Mouse (Mus musculus) forebrain, embryonic 11.5 days (tissue): ENCODE measurements at regions not wholly inside any gene's neighbourhood (a gene's known extent, or its start where the extent isn't known, plus 50 kb on each side); places are given as distances from the start of the nearest gene placed in this dataset.

Experiments
- ATAC-seq: fragments of 200-750 bp; cut with Nextera tagmentation; replicated peaks from 2 replicates; pipeline ENCODE4 v1.8.0; 2017; ENCODE audit warnings: moderate TSS enrichment; ENCODE audit not compliant: low FRiP score
- DNase-seq: peaks from one replicate; pipeline ENCODE4 v3.0.0-alpha.2; 2017; ENCODE audit warnings: low spot score
- H3K27ac ChIP-seq: fragments of 300-500 bp; sonication (generic); 2 replicates; pipeline ENCODE4 v1.5.1; 2014; ENCODE audit warnings: low read depth, low read length
- H3K27me3 ChIP-seq: fragments of 300-500 bp; sonication (generic); 2 replicates; pipeline ENCODE4 v1.6.1; 2014; ENCODE audit warnings: mild to moderate bottlenecking, low read length, mixed read lengths; ENCODE audit not compliant: control insufficient read depth, insufficient read depth
- H3K36me3 ChIP-seq: fragments of 300-500 bp; sonication (generic); 2 replicates; pipeline ENCODE4 v1.6.1; 2014; ENCODE audit warnings: mild to moderate bottlenecking, low read length, moderate library complexity, mixed read lengths; ENCODE audit not compliant: control insufficient read depth, insufficient read depth
- H3K4me1 ChIP-seq: fragments of 300-500 bp; sonication (generic); replicated peaks from 2 replicates; pipeline ENCODE4 v1.6.1; 2014; ENCODE audit warnings: low read length, mixed read lengths; ENCODE audit not compliant: control insufficient read depth, insufficient read depth
- H3K4me2 ChIP-seq: fragments of 300-500 bp; sonication (generic); 2 replicates; pipeline ENCODE4 v1.6.1; 2014; ENCODE audit warnings: low read depth, mild to moderate bottlenecking, low read length, moderate library complexity, mixed read lengths; ENCODE audit not compliant: severe bottlenecking
- H3K4me3 ChIP-seq: fragments of 300-500 bp; sonication (generic); 2 replicates; pipeline ENCODE4 v1.5.1; 2014; ENCODE audit warnings: low read depth, low read length
- H3K9ac ChIP-seq: fragments of 300-500 bp; sonication (generic); 2 replicates; pipeline ENCODE4 v1.6.1; 2014; ENCODE audit warnings: low read length
- H3K9me3 ChIP-seq: fragments of 300-500 bp; sonication (generic); 2 replicates; pipeline ENCODE4 v1.6.1; 2016; ENCODE audit warnings: low read length, mixed read lengths; ENCODE audit not compliant: control insufficient read depth
- WGBS: fragments of 180-500 bp; shearing (Covaris S2); extraction: QIAGEN DNeasy Blood & Tissue Kit; methylation state at CpG from one replicate; pipeline ENCODE4 v1.1.7; 2014; 5-methylcytosine and 5-hydroxymethylcytosine counted together

DNA sequence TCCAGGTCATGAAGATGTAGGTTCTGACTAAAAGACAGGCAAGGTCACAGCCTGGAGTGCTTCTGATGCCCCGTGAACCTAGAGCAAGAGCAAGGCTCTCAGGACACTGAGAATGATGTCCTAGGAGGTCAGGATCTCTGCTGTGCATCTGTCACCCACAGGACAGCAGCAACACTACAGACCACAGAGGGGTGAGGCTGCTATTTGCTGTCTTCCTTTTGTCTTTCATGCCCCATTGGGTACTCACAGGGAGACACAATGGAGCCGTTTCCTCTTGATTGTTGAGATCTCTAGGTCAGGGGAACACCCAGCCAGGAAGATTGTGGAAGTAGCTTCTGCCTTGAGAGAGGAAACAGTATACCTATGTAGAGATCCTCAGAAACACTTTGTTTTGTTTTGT lies 339.9 kb downstream of the Mex3b start:
- ATAC-seq (no peak), DNase-seq (no peak)
- no peak overlapping the region for H3K9ac ChIP-seq
- no peak overlapping the region for H3K27ac ChIP-seq
- no peak overlapping the region for H3K4me3 ChIP-seq
- WGBS: 64% methylated on average over 2 of the region's 2 CpGs
- H3K9me3 ChIP-seq: no peaks in the 10 kb centered on the region
- H3K4me1 ChIP-seq: peaks cover 11% of the 10 kb centered on the region; the same call in 1 of the 2 replicates
- H3K27me3 ChIP-seq: no peaks in the 10 kb centered on the region
- H3K4me2 ChIP-seq: no peak overlapping the region
- no peaks in the 10 kb centered on the region for H3K36me3 ChIP-seq

DNA sequence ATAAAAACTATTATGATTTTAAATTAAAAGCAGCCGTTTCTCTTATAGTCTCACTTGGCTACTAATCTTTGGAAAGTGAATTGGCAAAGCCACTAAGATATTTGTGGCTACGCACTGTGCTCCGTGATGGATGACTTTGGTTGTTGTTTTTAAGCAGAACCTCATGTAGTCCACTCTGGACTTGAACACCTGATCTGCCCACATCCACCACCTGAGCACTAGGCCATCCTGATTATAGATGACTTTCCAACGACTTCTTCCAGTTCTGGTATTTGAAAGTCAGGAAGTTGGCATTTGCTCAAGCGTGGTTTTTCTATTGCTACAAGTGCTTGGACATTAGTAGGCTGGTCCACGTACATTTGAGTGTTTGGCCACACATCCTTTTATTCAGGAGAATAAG lies 344.5 kb downstream of the Mex3b start:
- H3K9me3 ChIP-seq: no peaks in the 10 kb centered on the region
- no peaks in the 10 kb centered on the region for H3K4me1 ChIP-seq
- DNase-seq (no peak), ATAC-seq (no peak)
- no peak overlapping the region for H3K4me2 ChIP-seq
- no peak overlapping the region for H3K9ac ChIP-seq
- no peak overlapping the region for H3K4me3 ChIP-seq
- H3K36me3 ChIP-seq: no peaks in the 10 kb centered on the region
- no peak overlapping the region for H3K27ac ChIP-seq
- H3K27me3 ChIP-seq: no peaks in the 10 kb centered on the region
- 88% methylated on average over 6 of the region's 6 CpGs for WGBS

DNA sequence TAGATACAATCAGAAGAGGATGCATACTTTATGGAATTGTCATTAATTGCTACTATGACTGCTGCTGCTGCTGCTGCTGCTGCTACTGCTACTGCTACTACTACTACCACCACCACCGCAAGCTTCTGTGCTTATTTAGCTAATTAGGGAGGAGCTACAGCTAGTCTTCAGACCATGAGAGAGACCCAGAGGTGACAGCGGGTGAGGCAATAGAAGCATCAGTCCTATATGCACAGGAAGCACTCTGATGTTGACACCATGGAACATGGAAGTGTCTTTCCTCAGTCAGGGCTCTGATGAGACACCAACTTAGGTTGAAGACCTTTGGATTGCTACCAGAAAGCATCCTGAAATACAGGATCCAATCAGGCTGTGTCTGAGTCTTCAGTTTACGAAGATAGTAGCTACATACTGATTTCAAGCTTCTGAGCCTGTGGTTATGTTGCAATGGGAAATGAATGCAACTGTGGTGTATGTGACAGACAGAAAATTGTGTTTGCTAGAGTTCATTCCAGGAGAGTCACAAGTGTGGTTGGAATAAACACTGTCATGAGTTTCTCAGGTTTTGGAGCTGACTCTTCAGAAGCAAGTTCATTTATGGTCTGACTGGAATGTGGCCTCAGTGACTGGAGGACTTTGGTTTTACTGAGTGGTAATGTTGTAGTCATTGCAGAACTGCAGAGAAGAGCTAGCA lies 355.0 kb downstream of the Mex3b start:
- Histone ChIP-seq H3K9me3 (no peaks in the 10 kb centered on the region), H3K9ac (no peak overlapping the region), H3K27ac (no peak overlapping the region), H3K27me3 (no peaks in the 10 kb centered on the region), H3K4me1 (no peaks in the 10 kb centered on the region), H3K36me3 (no peaks in the 10 kb centered on the region), H3K4me2 (no peak overlapping the region), H3K4me3 (no peak overlapping the region)
- 85% methylated on average over 3 of the region's 3 CpGs for WGBS
- no peak for ATAC-seq
- DNase-seq: no peak

DNA sequence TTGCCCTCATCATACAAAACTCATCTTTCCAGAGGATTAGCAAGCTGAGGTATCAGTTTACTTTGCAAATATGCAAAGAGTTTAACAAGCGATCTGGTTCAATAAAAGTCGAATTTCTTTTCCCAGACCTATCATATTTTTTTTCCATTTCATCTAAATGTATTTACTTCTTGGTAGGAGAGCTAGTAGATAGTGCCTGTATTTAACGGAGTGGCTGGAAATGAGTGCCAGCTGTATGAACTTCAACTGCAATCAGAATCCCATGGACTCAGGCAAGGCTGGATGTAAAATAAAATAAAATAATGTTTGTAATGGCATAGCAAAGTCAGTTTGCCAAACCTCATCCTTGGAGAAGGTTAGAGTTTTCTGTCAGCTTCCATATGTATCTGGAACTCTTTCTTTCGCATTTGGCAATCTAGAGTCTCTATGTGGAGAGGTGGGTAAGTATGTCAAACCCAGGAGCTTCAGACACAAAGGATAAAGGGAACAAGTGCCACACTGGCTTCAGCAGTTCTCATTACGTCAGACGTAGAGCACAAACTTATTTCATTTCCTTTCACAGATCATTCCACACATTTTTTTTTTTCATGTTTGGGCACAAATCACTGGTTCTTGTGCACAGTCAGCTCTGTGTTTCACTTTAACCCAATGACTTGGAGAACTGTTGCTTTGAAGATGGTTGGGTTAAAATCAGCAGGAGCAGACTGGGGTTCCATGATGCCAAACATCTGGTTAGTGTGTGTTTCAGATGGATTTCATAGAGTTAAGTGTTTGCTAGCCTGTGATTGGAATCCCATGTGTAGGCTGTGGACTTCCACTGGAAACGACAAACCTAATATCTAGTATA lies 357.2 kb upstream of the Tmc3 start:
- DNase-seq: no peak
- WGBS: 83% methylated on average over 7 of the region's 7 CpGs
- no peak overlapping the region for H3K9ac ChIP-seq
- no peaks in the 10 kb centered on the region for H3K36me3 ChIP-seq
- no peak overlapping the region for H3K4me3 ChIP-seq
- H3K27me3 ChIP-seq: no peaks in the 10 kb centered on the region
- no peaks in the 10 kb centered on the region for H3K4me1 ChIP-seq
- ATAC-seq: no peak
- no peak overlapping the region for H3K27ac ChIP-seq
- no peaks in the 10 kb centered on the region for H3K9me3 ChIP-seq
- no peak overlapping the region for H3K4me2 ChIP-seq

DNA sequence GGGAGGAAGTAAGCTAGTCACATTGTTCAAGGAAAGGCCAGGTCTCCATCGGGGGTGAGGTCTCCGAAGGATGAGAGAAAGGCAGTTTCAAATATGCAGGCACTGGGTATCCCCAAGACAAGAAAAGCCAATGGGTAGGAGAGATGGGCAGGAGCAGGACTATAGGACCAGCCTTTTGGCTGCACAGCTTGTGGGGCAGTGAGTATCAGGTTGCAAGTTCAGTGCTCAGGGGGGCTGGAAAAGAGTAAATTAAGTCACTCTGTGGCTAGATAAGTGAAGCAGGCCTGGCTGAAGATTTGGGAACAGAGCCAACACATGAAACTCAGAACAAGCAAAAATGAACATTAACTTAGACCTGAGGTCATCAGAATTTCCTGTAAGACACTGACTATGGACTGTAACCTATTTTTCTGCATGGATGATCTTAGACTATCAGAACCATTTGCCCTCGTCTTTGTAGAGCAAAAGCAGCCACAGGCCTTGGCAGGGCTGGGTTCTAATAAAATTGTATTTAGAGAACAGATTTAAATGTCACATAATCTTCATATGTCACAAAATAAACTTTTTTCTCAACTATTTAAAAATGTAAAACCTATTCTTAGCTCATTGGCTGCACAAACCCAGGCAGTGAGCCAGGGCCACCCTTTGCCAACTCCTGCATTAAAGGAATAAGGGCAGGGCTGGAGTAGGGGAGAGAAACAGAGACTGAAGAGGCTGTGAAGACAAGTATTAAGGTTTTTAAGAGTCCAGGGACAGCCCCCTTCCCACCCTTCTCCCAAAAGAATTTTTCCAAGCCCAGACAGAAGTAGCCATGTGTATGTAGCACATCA lies 354.0 kb upstream of the Tmc3 start:
- no peaks in the 10 kb centered on the region for H3K36me3 ChIP-seq
- 78% methylated on average over 3 of the region's 3 CpGs for WGBS
- ATAC-seq (no peak), DNase-seq (no peak)
- no peak overlapping the region for H3K9ac ChIP-seq
- no peak overlapping the region for H3K4me3 ChIP-seq
- no peaks in the 10 kb centered on the region for H3K4me1 ChIP-seq
- H3K4me2 ChIP-seq: no peak overlapping the region
- no peaks in the 10 kb centered on the region for H3K9me3 ChIP-seq
- no peak overlapping the region for H3K27ac ChIP-seq
- H3K27me3 ChIP-seq: no peaks in the 10 kb centered on the region

DNA sequence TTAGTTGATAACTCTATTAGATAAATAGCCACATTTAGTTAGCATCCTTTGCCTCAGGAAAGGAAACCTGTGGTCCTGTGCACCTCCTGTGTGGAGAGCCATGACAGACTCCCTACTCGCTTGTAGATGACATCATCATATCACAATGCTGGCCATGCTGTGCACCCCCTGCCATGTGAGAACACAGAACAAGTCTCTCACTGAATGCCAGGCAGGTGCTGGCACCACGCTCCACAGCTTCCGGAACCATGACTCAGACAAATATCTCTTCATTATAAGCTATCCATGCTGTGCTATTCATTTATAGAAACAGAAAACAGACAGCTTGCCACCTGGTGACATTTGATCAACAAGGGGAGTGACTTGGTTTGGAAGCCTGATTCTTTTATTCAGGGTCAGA lies 349.1 kb upstream of the Tmc3 start:
- DNase-seq: no peak

DNA sequence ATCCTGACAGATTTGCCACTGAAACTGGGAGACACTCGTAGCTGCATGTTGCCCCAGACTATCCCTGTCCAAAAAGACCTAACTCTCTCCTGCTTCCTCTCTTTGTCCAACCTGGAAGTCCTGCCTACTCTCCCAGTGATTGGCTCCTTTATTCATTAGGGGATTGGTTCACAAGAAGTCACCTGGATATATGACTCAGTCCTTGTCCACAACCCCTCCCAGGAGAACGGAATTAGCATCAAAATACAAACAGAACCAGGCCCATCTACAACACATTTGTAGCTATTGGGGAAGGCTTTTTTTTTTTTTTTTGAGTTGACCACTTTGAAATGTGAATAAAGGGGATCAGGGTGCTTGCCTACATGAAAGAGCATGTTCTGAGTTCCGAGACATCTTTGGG lies 347.4 kb upstream of the Tmc3 start:
- H3K9ac ChIP-seq: no peak overlapping the region
- H3K9me3 ChIP-seq: no peaks in the 10 kb centered on the region
- no peak for DNase-seq
- no peaks in the 10 kb centered on the region for H3K4me1 ChIP-seq
- no peaks in the 10 kb centered on the region for H3K36me3 ChIP-seq
- no peak overlapping the region for H3K27ac ChIP-seq
- no peaks in the 10 kb centered on the region for H3K27me3 ChIP-seq
- 90% methylated on average over 3 of the region's 3 CpGs for WGBS
- no peak overlapping the region for H3K4me2 ChIP-seq
- no peak overlapping the region for H3K4me3 ChIP-seq
- ATAC-seq: no peak

More for the DNA sequence above, 349.1 kb upstream of the Tmc3 start:
- no peaks in the 10 kb centered on the region for H3K27me3 ChIP-seq
- H3K36me3 ChIP-seq: no peaks in the 10 kb centered on the region
- H3K27ac ChIP-seq: no peak overlapping the region
- no peak overlapping the region for H3K4me2 ChIP-seq
- no peak overlapping the region for H3K4me3 ChIP-seq
- WGBS: 70% methylated on average over 3 of the region's 3 CpGs
- ATAC-seq: no peak
- no peak overlapping the region for H3K9ac ChIP-seq
- no peaks in the 10 kb centered on the region for H3K9me3 ChIP-seq
- no peaks in the 10 kb centered on the region for H3K4me1 ChIP-seq

DNA sequence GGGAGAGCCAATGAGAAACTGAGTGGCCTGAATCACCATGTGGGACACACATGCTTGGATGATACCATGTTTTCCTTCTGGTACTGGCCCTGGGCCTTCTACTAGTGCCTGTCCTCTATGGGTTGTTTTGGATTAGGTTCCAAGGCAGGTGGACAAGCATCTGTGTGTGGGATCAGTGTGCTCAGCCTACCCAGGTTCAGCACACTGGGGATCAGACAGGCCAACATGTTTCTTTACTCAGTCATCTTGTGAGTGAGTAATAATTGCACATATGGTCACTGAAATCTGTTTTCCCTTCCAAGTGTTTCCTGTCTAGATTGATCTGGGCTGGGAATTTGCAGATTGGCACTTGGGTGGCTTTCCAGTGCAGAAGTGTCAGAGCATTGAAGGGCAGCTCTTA lies 346.6 kb upstream of the Tmc3 start:
- DNase-seq (no peak), ATAC-seq (no peak)
- no peak overlapping the region for H3K27ac ChIP-seq
- H3K9me3 ChIP-seq: no peaks in the 10 kb centered on the region
- no peak overlapping the region for H3K4me3 ChIP-seq
- no peak overlapping the region for H3K4me2 ChIP-seq
- H3K27me3 ChIP-seq: no peaks in the 10 kb centered on the region
- no peaks in the 10 kb centered on the region for H3K4me1 ChIP-seq
- no peak overlapping the region for H3K9ac ChIP-seq
- H3K36me3 ChIP-seq: no peaks in the 10 kb centered on the region
